Mouse (Mus musculus) testis, adult 2 months (tissue): ENCODE measurements around the gene B3gnt9.

ENCODE experiments used
- CTCF ChIP-seq: fragments of 200-500 bp; IDR thresholded peaks from 2 replicates; pipeline ENCODE4 v1.5.1; 2012; ENCODE audit warnings: low read depth, mild to moderate bottlenecking, inconsistent platforms, low read length, moderate library complexity; ENCODE audit not compliant: control insufficient read depth, insufficient read depth, insufficient replicate concordance
- POLR2A ChIP-seq: fragments of 200-500 bp; IDR thresholded peaks from 2 replicates; pipeline ENCODE4 v1.6.1; 2012; ENCODE audit warnings: low read depth, mild to moderate bottlenecking, inconsistent platforms, low read length, moderate library complexity; ENCODE audit not compliant: control insufficient read depth

- TF ChIP-seq CTCF (peak; percentile 40; the same call in 1 of the 2 replicates), POLR2A (peak; percentile 90; the same call in 1 of the 2 replicates)
Observed at GRCm38 (mm10) chr8:105289805-105290460, 35.0 kb upstream of the B3gnt9 start, which contains the start of gene 4931428F04Rik.
